Mouse (Mus musculus) left cerebral cortex, postnatal 10 days (tissue): ENCODE results near the gene Plekhb1. TPM values are rescaled to one million over a fixed set of nuclear protein-coding genes. Genes with fewer than 3 reads are reported as not detected.

Source experiments
- DNase-seq, 2 experiments: peaks; one replicate each; pipeline ENCODE4 v3.0.0; 2021 to 2022; ENCODE audit warnings: low spot score in 2 of 2, mixed read lengths in 1 of 2; ENCODE audit errors: extremely low spot score in 1 of 2
- intact Hi-C: fragments of 180-260 bp; cut with DNase I; formaldehyde crosslinking; loops from one replicate; pipeline ENCODE4 v1.15.1; 2025
- total RNA-seq, 2 experiments: library from RNA; stranded (reverse); gene quantifications; 2 replicates each; pipeline ENCODE4 v1.2.3; 2021

Plekhb1 gene
- 10 to 100 TPM; 27.2 to 30.9 TPM for total RNA-seq

DNA sequence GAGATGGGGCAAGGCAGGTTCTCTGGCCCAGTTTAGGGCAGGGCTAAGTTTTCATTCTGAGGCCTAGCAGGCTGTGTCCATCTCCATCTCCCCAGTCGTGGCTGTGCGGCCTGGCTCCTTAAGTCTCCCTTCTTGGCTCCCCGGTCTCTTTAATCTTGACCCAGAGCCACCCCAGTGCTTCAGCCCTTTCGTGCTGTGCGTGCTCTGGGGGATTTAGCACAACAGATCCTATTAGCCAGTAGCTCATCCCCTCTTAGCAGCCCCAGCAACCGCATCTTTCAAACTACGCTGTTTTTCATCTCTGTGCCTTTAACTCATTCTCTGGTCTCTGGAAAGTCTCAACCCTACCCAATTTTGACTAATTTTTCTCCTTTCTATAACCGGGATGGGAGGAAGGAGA is at the start of gene Plekhb1:
TSS of gene Plekhb1 (minus strand) at position 184 of the 400 bp plus-strand sequence.
- no peak for DNase-seq
- intact Hi-C loops, result no loop called here

DNA sequence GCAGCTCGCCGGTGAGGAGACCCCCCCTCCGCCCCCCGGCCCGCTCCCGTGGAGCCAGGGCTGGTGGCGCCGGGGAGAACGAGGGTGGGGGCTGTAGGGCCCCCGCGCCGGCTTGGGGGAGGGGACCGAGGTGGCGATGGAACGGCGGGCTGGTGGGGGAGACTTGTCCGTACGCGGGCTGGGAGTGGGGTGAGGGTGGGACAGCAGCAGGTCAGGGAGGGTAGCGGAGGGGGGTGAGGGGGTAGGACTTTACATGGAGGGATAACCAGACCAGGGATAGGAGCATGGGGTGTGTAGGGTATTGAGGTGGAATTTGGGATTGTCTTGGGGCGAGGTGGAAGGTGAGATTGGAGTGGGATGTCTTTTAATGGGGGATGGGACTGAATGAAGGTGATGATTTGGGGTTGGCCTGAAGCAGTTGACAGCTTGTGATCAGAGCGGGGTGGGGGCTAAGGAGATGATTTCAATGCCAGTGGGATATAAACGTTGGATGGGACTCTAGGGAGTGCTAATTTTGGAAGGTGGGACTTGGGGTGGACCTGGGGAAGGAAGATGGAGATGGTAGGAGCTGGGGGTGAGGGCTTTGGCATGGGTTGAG is 44.8 kb upstream of the Plekhb1 start:
- intact Hi-C loops, result loop anchor here (5.0 kb wide), 1 partner anchor 110 kb away; no protein-coding TSS in a partner anchor
- DNase-seq, result peak in 1 of 2 experiments; percentile 26

DNA sequence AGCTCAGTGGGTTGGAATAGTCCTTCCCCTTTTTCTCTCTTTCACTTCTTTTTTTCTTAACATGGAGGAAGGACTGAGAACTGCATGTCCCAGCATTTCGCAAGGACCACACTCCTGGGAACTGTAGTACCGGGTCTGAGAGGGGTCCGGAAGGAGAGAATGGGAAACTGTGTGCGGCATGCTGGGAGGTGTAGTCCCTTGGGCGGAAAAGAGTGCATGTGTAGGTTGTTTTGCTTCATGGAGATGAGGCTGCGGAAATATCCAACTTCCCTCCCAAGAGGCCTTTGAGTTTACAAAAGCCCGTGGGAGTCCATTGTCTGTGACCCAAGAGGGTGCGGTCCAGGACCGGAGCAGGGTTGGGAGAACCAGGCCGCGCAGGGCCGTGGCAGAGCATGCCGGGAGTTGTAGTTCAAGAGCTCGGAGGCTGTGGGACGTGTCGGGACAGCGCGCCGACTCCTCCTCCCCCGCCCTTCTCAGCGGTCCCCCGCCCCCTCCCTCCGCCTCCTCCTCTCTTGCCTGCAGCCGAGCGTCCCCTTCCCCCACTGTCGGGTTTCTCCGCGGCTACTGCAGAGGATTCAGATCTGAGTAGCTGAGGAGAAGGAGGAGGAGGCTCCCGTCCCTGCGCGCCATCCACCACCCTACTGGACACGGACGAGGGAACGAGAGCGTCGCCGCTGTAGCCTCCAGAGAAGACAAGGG is 44.1 kb upstream of the Plekhb1 start, which contains the start of gene Fam168a:
TSS of gene Fam168a (plus strand) at position 493 of the 699 bp plus-strand sequence.
- intact Hi-C loops, result loop anchor here (5.0 kb wide), 1 partner anchor 111 kb away; no protein-coding TSS in a partner anchor

DNA sequence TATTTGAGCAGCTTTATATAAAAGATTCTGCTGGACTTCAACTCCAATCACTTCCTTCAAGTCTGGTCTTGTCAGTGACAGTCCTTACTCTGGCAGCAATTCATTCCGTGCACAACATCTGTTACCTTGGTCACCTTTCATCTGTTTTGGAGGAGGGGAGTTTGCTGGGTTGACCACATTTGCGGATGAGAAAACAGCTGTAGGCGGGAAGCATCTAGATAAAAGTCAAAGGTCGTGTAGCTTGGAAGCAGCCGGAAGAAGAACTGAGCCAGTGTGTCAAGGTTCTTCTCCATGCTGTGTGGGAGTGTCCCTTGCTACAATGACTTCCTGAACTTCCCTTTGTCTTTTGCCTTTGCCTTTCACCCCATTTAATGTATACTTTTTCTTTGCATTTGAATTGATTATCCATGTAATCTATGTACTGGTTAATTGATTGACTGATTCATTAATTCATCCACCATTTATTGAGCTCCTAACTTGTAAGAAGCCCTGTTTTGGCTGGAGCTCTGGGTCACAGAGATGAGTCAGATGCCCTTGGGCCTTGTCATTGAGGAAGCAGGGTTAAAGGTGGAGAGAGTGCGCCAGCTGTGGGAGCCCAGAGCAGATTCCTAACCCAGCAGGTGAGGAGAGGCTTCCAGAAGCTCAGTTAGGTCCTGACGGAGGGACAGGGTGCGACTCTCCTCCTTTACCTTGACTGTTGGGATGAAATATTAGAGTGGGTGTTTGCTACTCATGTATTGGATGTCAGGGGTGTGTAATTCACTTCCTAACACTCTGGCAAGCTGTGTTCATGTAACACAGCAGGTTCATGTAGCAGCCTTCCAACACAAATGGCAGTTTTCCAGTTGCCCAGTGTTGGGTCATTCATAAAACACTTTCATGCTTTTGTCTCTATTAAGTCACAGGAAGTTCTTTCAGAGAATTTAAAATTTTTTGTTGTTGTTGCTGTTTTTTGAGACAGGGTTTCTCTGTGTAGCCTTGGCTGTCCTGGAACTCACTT is 37.9 kb upstream of the Plekhb1 start:
- intact Hi-C loops, result no loop called here

More for the DNA sequence above, 44.1 kb upstream of the Plekhb1 start, which contains the start of gene Fam168a:
- peak; percentile 96 to 98 for DNase-seq

DNA sequence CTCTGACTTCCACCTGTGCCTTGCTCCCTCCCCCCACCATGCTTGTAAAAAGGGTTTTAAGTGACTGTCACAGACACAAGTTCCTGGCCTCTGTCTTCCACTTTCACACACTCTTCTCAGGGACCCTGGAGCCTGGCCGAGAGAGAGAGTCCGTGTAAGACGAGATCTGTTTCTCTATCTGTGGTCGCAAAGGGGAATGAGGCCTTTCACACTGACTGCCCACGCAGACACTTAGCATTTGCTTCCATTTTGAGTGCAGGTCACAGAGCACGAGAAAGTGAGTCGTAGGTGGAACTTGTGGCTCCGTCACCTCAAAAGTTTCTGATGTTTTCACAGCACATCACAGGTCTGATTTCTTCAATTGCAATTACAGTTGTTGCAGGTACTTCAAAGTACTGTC is 31.0 kb upstream of the Plekhb1 start:
- DNase-seq, result no peak
- intact Hi-C loops, result loop anchor here (5.0 kb wide), 1 partner anchor 104 kb away; no protein-coding TSS in a partner anchor

More for the DNA sequence above, 37.9 kb upstream of the Plekhb1 start:
- no peak for DNase-seq

DNA sequence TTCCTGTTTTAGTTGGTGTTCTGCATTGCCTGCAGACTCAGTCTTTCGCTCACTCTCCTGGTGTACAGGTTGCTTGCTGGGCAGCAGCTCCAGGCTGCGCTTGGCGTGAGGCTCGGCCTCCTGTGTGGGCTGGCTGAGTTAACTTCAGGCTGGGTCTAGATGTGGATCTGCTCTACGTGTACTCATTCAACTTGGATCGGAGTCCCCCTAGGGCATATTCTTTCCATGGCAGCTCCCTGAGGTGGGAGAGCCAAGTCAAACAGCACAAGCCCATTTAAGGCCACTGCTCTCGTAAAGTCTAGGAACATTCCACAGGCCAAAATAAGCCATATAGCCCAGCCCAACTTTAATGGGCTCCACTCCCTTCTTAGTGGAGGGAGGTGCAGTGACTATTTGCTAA is 26.3 kb upstream of the Plekhb1 start:
- intact Hi-C loops, result loop anchor here (5.0 to 10.0 kb wide), 2 partner anchors 129 to 176 kb away; partner anchors contain the start of gene Relt
- no peak for DNase-seq

DNA sequence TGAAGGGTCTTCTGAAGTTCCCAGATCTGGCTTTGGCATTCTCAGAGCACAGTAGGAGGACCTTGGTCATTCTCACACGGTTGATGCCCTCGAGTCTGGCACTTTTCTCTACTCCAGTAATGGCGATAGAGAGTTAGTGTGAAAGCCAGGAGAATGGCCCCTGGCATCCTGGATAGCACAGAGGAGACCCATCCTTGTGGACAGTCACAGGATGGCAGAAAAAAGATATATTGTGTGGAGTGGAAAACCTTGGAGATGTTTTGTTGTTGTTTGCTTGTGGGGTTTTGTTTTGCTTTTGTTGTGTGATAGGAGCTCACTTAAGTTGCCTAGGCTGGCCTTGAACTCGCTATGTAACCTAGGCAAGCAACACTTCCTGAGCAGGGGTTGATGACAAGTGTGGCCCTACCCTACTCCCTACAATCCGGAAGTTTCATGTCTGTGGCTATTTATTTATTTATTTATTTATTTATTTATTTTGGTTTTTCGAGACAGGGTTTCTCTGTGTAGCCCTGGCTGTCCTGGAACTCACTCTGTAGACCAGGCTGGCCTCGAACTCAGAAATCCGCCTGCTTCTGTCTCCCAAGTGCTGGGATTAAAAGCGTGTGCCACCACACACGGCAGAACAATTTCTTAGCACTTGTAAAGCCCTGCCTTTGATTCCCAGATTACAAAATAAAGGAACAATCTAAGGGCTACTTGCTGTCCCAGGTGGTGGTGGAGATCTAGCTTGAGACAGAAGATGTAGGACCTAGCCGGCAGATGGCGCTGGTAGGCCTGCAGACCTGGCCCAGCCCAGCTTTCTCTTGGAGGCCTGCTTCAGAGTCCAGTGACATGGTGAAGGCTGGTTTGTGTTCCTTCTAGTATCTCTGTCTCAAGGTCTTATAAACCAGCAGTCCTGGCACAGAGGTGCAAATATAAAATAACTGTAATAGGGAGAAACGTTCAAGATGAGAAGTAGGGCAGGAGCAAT is 23.1 kb upstream of the Plekhb1 start:
- intact Hi-C loops, result loop anchor here (5.0 to 10.0 kb wide), 2 partner anchors 132 to 179 kb away; partner anchors contain the start of gene Relt
- DNase-seq, result peak; percentile 52 to 84

DNA sequence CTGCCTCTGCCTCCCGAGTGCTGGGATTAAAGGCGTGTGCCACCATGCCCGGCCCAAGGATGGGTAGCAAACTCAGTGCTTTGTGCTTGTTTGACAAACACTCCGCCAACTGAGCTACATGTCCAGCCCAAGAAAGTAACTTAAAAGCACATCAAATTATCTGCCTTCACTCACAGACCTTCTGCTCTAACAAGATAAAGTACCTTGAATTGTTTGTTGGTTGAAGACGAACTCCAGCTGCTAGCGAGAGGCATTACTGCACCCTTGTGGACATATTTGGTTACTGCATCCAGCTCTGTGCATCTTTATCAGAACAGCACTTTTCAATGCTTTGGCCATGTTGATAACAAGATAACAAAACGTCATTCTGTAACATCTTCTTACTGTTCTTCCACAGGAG is 22.3 kb upstream of the Plekhb1 start:
- intact Hi-C loops, result loop anchor here (5.0 to 10.0 kb wide), 3 partner anchors 37 to 180 kb away; partner anchors contain the start of gene Relt
- DNase-seq, result peak; percentile 53 to 67

DNA sequence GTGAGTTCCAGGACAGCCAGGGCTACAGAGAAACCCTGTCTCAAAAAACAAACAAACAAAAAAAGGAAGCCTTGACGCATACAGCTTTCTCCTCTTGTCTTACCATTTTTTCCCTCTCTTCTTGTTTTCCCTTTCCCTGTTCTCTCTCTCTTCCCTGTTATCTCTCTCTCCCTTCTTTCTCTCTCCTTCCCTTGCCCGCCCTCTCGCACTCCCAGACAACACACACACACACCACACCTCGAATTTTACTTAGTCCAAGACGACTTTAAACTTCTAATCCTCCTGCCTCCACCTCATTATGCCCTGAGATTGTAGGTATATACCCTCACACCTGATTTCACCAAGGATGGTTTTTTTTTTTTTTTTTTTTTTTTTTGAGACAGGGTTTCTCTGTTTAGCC is 21.9 kb upstream of the Plekhb1 start:
- intact Hi-C loops, result loop anchor here (5.0 to 10.0 kb wide), 3 partner anchors 37 to 181 kb away; partner anchors contain the start of gene Relt

DNA sequence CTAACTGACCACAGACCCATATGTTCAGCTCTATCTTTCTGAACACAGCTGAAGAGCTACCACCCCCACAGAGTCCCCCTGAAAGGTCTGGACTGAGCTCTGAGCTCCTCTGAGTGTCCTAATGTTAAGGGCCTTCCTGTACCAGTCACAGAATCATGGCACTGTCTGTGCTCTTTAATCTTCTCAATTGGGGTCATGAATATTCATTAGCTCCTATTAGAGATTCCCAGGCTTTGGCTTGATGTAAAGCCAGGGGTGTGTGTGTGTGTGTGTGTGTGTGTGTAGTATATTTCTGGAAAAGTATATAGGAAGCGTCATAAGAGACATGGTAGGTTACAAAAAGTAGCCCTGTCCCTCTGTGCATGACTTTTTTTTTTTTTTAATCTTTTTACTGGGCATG is 21.0 kb upstream of the Plekhb1 start:
- intact Hi-C loops, result loop anchor here (5.0 to 10.0 kb wide), 3 partner anchors 36 to 182 kb away; partner anchors contain the start of gene Relt
- no peak for DNase-seq

More for the DNA sequence above, 21.9 kb upstream of the Plekhb1 start:
- no peak for DNase-seq

DNA sequence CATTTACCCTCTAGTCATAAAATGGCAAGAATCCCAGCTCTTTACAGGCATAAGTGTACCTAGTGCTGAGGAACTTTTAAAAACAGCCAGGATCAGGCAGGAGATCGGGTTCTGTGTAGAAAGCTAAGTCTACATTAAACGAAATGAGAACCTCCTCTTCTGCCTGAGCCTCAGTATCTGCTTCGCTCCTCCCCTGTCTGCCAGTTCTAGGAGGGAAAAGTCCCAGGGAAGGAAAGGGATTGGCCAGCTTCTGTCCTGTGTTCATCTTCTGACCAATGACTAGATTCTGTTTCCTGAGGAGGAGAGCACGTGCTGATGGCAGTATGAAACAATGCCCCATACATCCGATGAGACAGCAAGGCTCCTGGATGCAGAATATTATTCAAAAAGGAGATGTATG is 18.9 kb upstream of the Plekhb1 start:
- no peak for DNase-seq
- intact Hi-C loops, result loop anchor here (5.0 to 10.0 kb wide), 3 partner anchors 34 to 184 kb away; partner anchors contain the start of gene Relt

DNA sequence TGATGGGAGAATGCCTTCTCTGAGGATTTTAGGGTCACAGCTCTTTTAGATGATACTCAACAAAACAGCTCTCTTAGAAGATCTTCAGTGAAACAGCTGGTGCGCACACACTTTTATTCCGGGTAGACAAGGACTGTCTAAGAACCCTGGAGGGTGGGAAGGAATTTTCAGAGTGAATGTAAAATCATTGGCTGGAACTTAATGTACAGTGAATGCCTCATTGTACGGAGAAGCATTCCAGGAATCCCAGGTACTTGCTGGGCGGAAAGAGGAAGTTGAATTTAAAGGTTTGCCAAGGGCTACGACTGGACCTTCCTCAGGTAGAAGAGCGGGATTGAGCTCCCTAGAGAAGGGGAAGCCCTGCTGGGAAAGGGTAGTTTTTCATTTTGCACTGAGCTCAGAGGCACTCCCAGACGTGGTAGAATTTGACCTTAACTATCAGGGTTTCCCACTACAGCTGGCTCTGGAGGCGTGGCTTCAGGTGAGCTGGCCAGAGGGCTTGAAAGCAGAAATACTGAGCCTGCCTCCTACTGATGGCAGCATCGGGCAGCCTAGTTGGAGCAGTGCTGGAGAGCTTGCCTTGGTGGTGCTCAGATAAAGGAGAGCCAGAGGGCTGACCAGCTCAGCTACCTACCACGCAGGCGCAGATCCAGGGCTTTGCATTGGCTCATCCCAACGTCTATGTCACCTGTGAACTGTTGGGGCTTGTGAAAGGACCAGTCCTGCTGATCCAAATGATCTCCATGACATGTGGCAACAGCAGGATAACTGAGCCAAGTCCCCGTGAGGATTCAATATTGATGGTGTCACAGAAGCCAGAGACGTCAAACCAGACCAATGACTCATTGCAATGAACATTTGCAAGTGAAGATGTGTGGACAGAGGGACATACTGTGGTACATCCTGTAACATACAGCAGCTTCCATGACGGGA is 17.0 kb upstream of the Plekhb1 start:
- intact Hi-C loops, result no loop called here
- DNase-seq, result no peak

DNA sequence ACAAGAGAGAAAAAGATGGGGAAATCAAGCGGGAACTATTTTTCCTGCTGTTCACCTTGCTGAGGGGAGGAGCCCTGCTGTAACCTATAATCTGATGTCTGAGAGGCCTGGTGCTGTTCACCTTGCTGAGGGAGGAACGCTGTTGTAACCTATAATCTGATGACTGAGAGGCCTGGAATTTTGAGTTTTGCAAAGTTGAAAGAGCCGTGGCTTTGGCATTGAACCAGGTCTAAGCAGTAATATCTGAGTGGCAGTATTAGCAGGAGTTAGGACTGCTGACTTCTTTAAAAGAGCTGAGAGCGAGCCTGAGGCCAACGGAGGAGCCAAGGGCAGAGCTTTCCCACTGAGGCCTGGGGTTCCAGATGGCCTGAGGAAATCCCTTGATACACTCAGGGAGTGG is 15.8 kb upstream of the Plekhb1 start:
- DNase-seq, result no peak
- intact Hi-C loops, result no loop called here

DNA sequence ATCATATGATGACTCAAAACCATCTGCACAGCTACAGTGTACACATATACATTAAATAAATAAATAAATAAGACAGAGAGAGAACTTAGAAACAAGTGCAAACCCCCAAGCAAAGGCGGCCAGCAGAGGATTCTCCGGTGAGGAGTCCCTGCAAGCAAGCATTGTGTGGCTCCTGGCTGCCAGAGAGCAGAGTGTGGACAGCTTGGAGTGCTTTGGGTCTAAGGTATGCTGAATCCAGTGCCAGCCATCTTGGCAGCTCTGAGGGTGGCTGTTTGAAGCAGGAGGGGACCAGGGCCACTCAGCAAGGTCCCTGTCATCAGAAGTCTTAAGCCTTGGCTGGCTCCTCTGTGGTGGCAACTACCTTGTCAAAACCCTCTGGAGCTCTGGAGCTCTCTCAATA is 12.7 kb upstream of the Plekhb1 start:
- DNase-seq, result no peak
- intact Hi-C loops, result no loop called here

DNA sequence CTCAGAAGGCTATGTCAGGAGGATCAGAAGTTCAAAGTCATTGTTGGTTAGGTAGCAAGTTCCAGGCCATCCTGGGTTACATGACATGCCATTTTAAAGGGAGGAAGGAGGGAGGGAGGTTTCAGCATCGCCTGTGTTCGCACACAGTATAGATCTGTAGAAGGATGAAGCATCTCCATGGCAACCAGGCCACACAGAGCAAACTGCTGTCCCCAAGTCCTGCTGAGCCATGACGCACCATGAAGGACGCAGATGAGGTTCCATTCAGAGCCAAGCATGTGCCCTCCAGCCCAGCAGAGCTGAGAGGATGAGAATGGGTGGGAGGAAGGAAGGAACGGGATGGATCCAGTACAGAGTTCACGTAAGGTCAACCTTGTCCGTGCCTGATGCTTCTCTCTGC is 11.2 kb upstream of the Plekhb1 start:
- intact Hi-C loops, result no loop called here
- no peak for DNase-seq

DNA sequence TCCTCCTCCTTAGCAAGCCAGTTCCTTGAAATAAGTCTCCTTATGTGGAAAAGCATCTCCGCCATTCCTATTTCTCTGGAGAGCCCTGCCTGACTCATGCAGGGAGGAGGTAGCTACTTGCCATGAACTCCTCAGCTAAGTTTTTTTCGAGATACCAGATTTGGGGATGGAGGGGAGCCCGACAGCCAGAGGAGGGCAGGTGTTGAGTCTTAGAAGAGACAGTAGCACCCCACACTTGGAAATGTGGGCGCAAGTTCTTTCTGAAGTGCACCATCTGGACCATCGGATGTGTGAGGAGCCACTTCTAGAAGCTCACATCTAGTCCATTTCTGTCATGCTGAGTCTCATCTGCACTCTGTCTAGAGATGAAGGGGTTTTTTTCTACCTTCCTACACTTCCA is 8.4 kb upstream of the Plekhb1 start:
- no peak for DNase-seq
- intact Hi-C loops, result no loop called here
